Mouse (Mus musculus) monocyte, adult 2 months (primary cell): ENCODE measurements around the gene Vwa3b.

Experiments used
- DNase-seq, 2 experiments: peaks; one replicate each; pipeline ENCODE4 v3.0.0; 2022; ENCODE audit warnings: low spot score in 2 of 2, low read depth in 1 of 2

Gene Vwa3b

GRCm38 (mm10) chr1:37009880-37010279 lies 16.5 kb upstream of the Vwa3b start:
- DNase-seq: no peak

GRCm38 (mm10) chr1:37011626-37012209 lies 14.7 kb upstream of the Vwa3b start:
- DNase-seq: no peak

- peak in 1 of 2 experiments; percentile 39 for DNase-seq
Observed at GRCm38 (mm10) chr1:37013006-37013405, 13.4 kb upstream of the Vwa3b start.

GRCm38 (mm10) chr1:37013687-37014086 lies 12.7 kb upstream of the Vwa3b start:
- DNase-seq: no peak

GRCm38 (mm10) chr1:37019017-37019416 lies 7.4 kb upstream of the Vwa3b start:
- DNase-seq: no peak

GRCm38 (mm10) chr1:37022704-37023103 lies 3.7 kb upstream of the Vwa3b start:
- no peak for DNase-seq

DNA sequence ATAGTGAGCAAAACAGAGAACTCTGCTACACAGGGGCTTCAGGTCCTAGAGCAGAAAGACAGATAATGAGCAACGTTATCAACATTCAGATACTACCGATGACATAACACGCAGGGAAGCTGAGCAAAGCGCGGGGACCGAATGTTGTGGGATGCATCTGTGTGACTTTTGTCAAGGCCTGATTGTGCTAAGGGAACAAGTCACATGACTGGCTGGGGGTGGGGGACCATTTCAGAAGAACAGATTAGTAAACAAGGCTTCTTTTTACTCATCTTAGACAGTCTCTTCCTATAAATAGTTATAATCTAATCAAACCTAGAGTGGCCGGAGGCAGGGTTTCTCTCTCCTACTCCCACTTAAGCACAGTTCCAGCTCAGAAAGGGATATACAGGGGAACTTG lies 1.7 kb upstream of the Vwa3b start:
- DNase-seq: no peak

- DNase-seq: no peak
Observed at GRCm38 (mm10) chr1:37025376-37025775, 1.0 kb upstream of the Vwa3b start.

DNA sequence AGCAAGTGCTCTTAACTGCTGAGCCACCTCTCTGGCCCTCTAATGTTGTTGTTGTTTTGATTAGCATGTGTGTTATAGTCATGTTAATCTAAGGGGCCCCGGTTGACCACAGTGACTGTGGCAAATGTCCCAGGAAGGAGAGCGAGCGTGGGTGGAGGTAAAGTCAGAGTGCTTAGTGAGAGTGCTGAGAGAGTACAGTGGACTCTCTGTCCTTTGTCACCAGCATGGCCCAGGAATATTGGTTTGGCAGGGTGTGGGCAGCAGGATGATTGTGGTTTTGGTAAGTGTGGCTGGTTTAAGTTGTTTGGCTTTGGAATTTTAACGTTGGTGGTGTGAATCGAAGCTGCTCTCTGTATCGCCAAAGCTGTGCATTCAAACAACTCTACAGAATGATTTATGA lies 470 bp downstream of the Vwa3b start:
- DNase-seq: no peak

DNA sequence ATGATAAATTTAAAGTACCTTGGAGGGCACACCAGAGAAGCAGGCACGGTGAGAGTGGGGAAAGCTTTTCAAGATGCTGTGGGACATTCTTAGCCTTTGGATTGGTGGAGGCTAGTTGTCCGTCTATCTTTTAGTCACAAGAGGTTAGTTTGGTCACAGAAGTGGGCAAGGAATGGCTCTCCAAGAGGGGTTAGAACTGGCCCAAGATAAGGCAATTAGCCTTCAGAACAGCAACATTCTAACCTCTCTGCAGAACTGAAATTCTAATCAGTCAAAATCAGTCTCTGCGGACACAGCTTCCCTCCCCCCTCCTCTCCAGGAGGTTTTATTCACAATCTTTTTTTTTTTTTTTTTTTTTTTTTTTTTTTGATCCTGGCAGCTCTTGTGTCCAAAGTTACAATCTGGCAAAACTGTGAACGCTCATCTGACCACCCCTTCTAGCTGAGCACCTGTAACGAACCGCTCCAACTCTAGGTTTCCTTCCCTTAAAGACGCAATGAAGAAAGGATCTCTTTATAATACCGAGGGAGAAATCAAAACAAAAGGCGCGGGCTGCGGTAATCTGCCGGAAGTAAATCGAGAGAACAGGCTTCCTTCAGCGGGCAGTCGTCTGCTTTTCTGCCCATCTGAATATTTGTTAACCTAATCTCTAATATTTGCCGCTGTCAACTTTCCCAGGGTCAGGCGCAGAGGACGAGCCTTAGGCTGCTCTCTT lies 2.2 kb downstream of the Vwa3b start:
- DNase-seq: no peak

DNA sequence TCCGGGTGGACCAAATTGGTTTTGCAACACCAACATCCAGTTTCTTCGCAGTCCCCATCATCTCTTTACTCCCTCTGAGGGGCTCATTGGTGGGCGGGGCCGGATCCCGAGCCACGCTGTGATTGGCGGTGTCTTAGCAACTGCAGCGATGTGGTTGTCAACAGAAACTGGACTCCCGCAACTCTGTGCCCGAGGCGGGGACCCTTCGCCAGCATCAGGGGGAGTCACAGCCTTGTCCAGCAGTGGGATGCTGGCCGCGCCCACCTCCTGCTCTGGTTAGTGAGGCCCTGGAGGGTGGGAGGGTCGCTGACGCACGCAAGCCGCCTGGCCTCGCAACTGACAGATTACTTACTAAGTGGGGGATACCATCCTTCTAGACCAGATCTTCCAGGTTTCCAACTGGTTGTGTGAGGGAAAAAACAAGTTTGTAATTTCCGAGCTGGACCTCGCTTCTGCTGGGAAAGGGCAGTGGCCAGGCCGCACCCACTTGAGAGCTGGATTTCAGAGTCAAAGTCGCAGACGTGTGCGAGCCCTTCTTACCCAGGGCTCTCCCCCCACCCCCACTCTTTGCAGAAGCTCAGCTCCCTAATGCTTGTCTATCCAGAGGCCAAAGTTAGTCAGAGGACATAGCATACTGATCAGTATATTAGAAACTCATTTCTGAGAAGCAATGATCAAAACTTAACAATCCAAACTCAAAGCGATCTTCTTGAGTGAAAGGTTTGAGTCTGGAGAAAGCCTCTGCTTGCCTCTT lies 2.9 kb downstream of the Vwa3b start:
- DNase-seq: peak; percentile 5 to 32

DNA sequence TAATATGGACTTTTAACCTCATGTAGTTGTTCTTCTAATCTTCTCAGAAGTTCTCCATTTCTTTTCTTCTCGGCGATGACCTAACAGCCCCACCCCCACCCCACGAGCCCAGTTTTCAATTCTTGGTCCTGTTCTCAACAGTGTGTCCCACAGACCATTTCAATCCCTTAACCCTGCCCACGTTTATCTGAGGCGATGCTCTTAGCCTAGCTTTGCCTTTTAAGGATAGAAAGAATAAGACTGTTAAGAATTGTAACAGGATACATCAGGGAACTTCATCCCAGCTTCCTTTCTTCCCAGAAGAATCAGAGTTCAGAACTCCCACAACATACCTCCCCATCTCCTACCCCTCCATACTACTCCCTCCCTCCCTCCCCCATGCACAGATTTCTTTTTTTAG lies 3.5 kb downstream of the Vwa3b start:
- no peak for DNase-seq

GRCm38 (mm10) chr1:37030693-37031092 lies 4.3 kb downstream of the Vwa3b start:
- no peak for DNase-seq

DNA sequence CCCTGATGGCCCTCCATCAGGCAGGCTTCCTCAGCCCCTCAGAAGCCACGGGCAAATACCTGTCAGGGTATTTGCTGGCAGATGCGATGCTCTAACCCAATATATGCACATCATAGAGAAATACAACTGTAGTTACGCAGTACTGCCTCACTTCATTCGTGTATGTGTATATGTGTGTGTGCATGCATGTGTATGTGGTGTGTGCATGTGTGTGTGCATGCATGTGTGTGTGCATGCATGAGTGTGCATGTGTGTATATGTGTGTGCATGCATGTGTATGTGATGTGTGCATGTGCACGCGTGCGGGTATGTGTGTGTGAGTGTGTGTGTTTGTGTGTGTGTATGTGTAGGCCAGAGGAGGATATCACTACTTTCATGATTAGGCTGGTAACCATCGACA lies 9.5 kb downstream of the Vwa3b start:
- no peak for DNase-seq

DNA sequence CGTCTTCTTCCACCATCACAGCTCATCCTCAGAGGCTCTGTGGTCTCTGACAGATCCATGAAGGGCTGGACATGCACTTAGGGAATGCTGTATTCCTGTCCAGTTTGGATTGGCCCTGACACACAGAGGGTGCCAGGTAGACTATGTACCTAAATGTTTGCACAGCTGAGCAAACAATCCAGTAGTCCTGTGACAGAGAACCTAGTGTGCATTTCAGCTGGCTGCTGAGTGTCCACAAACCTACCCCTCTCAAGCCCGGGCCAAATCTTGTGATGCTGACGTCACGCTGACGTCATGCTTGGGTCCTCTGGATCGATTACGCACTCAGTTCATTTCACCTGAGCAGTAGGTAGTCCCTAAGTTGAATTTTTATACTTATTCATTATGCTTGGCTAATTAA lies 14.7 kb downstream of the Vwa3b start:
- no peak for DNase-seq

DNA sequence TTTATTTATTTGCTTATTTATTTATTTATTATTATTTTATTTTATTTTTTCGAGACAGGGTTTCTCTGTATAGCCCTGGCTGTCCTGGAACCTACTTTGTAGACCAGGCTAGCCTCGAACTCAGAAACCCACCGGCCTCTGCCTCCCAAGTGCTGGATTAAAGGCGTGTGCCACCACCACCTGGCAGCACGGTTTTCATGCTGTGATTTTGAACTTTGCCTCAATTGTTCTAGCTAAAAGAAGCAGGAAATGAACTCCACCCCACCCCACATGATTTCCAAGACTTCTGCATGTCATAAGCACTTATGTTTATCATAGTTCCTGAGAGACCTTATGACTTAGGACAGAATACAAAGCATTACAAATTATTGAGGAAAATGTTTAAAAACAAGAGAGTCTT lies 15.5 kb downstream of the Vwa3b start:
- no peak for DNase-seq

- no peak for DNase-seq
Observed at GRCm38 (mm10) chr1:37042769-37043168, 16.4 kb downstream of the Vwa3b start.

- DNase-seq: no peak
Observed at GRCm38 (mm10) chr1:37043196-37043595, 16.8 kb downstream of the Vwa3b start.

- no peak for DNase-seq
Observed at GRCm38 (mm10) chr1:37045472-37045871, 19.1 kb downstream of the Vwa3b start.

GRCm38 (mm10) chr1:37049159-37049558 lies 22.8 kb downstream of the Vwa3b start:
- no peak for DNase-seq

DNA sequence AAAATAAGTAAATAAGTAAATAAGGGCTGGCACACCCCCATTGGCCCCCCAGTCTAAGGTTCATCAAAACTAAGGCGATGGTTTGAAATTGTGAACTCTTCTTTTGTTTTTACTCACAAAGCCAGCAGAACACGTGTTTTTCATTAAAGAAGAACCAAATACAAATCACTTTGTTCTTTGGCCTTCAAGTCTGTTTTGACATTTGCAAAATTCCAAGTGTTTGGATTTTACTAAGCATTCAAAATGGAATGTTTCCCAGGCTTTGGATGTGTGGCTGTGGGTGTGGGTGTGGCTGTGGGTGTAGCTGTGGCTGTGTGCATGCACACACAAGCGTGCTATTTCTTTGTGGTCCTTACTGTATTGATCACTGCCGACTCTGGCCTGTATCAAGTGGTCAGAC lies 27.3 kb downstream of the Vwa3b start:
- DNase-seq: no peak

DNA sequence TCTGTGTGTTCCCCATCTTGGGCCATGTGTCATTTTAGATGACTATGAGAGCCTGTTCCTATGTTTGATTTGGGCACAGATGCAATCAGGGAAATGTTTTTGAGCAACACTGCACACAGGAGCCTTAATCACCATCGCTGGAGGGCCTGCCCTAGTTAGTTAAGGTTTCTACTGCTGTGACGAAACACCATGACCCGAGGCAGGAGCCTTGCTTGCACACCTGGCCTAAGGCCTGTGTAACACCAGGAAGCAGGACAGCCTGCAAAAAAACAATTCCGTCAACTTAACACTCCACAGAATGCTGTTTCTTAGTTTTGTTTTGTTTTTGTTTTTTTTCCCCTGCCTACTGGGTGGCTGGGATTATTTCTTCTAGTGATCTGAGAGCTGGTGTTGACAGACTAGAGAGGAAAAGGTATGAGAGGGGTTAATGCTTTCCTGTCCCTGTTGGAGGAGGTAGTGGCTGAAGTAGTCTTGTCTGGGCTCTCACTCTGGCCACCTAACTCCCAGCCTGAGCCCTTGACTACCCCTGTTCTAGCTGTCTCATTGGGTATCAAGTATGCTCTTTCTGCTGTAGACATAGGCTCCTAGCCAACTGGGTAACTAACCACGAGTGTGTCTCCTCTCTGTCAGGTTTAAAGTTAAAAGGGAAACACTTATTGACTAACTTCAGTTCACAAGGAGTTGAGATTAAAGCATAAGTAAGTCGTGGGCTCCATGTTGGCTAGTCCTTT lies 30.6 kb downstream of the Vwa3b start:
- no peak for DNase-seq
